Comparison of ENCODE assay signal across 9 mouse cellular contexts in the genomic region with DNA sequence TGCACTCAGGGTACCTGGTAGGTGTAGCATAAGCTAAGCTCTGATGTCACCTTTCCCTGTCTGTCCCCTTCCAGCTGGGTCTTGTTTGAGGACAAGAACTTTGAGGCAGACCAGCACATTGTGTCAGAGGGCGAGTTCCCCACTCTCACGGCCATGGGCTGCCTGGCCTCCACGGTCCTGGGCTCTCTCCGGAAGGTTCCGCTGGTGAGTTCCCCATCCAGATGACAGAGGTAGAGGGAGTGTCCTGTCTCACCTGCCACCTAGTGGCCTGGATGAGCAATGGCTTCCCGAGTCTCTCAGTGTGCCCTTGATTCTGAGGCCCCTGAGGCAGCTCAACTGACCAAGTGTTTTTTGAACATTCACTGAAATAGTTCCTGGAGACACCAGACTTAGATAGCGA. TPM values are rescaled to one million over a fixed set of nuclear protein-coding genes. Genes with fewer than 3 reads are reported as not detected.
DNase-seq lines count a peak whose midpoint lies in the region; ATAC-seq and TF ChIP-seq lines count a peak whose summit lies in the region.
"Had no signal": no experiment of that assay in that cellular context is flagged by ENCODE, and none has a peak within 500 bp of the region (broad histone marks: within the 10 kb centered on the region; RNA-seq: fewer than 3 reads in every experiment).

No protein-coding gene starts in this region.

- no peaks in the 10 kb centered on the region for H3K4me1 ChIP-seq in heart, embryonic 11.5 days (ENCODE audit: control insufficient read depth, insufficient read depth, low read length)
- H3K4me1 ChIP-seq in embryonic facial prominence, embryonic 10.5 days = peaks cover 3% of the 10 kb centered on the region
- peaks cover 4% of the 10 kb centered on the region for H3K4me1 ChIP-seq in intestine, embryonic 16.5 days (ENCODE audit: control insufficient read depth, insufficient read depth, low read length)
- no peaks in the 10 kb centered on the region for H3K4me1 ChIP-seq in lung, embryonic 14.5 days (ENCODE audit: insufficient read depth)

- H3K4me3 ChIP-seq in heart, embryonic 11.5 days (ENCODE audit: low read depth, low read length) = no peak overlapping the region
- no peak overlapping the region for H3K4me3 ChIP-seq in embryonic facial prominence, embryonic 10.5 days
- no peak overlapping the region for H3K4me3 ChIP-seq in intestine, embryonic 16.5 days (ENCODE audit: low read length)
- no peak overlapping the region for H3K4me3 ChIP-seq in lung, embryonic 14.5 days (ENCODE audit: low read depth, low read length)
- H3K4me3 ChIP-seq: myocyte had no signal

- no peaks in the 10 kb centered on the region for H3K9me3 ChIP-seq in heart, embryonic 11.5 days (replicated peaks; ENCODE audit: control insufficient read depth, low read length)
- H3K9me3 ChIP-seq in embryonic facial prominence, embryonic 10.5 days = no peaks in the 10 kb centered on the region
- no peaks in the 10 kb centered on the region for H3K9me3 ChIP-seq in intestine, embryonic 16.5 days (ENCODE audit: control insufficient read depth, low read length)
- no peaks in the 10 kb centered on the region for H3K9me3 ChIP-seq in lung, embryonic 14.5 days (ENCODE audit: low read depth, low read length)

- no peak for DNase-seq in heart, adult 9 months (ENCODE audit: low spot score in 2 of 2)
- peak; percentile 56 for DNase-seq in T-cell, adult 2 months (ENCODE audit: low spot score)
- DNase-seq in embryonic facial prominence, embryonic 10.5 days (ENCODE audit: low spot score) = peak; percentile 58
- peak; percentile 71 for DNase-seq in lung, embryonic 14.5 days
- peak; percentile 46 for DNase-seq in retina, adult 2 months (ENCODE audit: low read depth, low spot score)
- no peak for DNase-seq in gastrocnemius, adult 8-10 months (ENCODE audit: low spot score in 2 of 2)

- H3K4me2 ChIP-seq in heart, embryonic 11.5 days = no peak overlapping the region
- no peak overlapping the region for H3K4me2 ChIP-seq in intestine, embryonic 16.5 days (ENCODE audit: low read depth, low read length)
- H3K4me2 ChIP-seq in lung, embryonic 14.5 days = no peak overlapping the region

- WGBS in heart, embryonic 11.5 days (ENCODE audit: insufficient replicate concordance) = 31% methylated on average over 7 of the region's 7 CpGs
- 48% methylated on average over 7 of the region's 7 CpGs for WGBS in embryonic facial prominence, embryonic 10.5 days
- 33% methylated on average over 7 of the region's 7 CpGs for WGBS in intestine, embryonic 16.5 days
- WGBS in lung, embryonic 14.5 days = 31% methylated on average over 7 of the region's 7 CpGs

- peak; percentile 89 for TF ChIP-seq CTCF in lung, embryonic 14.5 days (IDR thresholded peaks at IDR 0.05; ENCODE audit: low read depth)

- no peaks in the 10 kb centered on the region for H3K36me3 ChIP-seq in heart, embryonic 11.5 days (ENCODE audit: control insufficient read depth, insufficient read depth, low read length)
- no peaks in the 10 kb centered on the region for H3K36me3 ChIP-seq in embryonic facial prominence, embryonic 10.5 days (replicated peaks)
- H3K36me3 ChIP-seq in intestine, embryonic 16.5 days (ENCODE audit: control insufficient read depth, insufficient read depth, low read length) = 0 out of 2 replicates have a peak, but pooled peaks cover 3% of the 10 kb centered on the region
- no peaks in the 10 kb centered on the region for H3K36me3 ChIP-seq in lung, embryonic 14.5 days (ENCODE audit: insufficient read depth)

- H3K27ac ChIP-seq in heart, embryonic 11.5 days (ENCODE audit: low read depth, low read length) = no peak overlapping the region
- 0 out of 2 replicates have a peak overlapping the region, but pooled peaks have one; percentile 10 for H3K27ac ChIP-seq in embryonic facial prominence, embryonic 10.5 days (replicated peaks)
- H3K27ac ChIP-seq in intestine, embryonic 16.5 days (ENCODE audit: low read length) = no peak overlapping the region
- H3K27ac ChIP-seq in lung, embryonic 14.5 days (ENCODE audit: low read depth) = no peak overlapping the region

- ATAC-seq in heart, embryonic 11.5 days (replicated peaks; ENCODE audit: insufficient number of reproducible peaks, low FRiP score, low TSS enrichment) = peak; percentile 53; the same call in 1 of the 2 replicates
- ATAC-seq in intestine, embryonic 16.5 days = peak; percentile 80
- ATAC-seq in lung, embryonic 14.5 days (ENCODE audit: insufficient read depth) = 0 out of 2 replicates have a peak, but pooled peaks have one; percentile 65

- no peak overlapping the region for H3K9ac ChIP-seq in heart, embryonic 11.5 days (ENCODE audit: low read depth, low read length)
- H3K9ac ChIP-seq in intestine, embryonic 16.5 days (ENCODE audit: low read depth, low read length) = no peak overlapping the region
- no peak overlapping the region for H3K9ac ChIP-seq in lung, embryonic 14.5 days

- no peaks in the 10 kb centered on the region for H3K27me3 ChIP-seq in heart, embryonic 11.5 days (ENCODE audit: control insufficient read depth, insufficient read depth, low read length)
- 0 out of 2 replicates have a peak, but pooled peaks cover 6% of the 10 kb centered on the region for H3K27me3 ChIP-seq in embryonic facial prominence, embryonic 10.5 days (replicated peaks; ENCODE audit: low read depth, poor library complexity, severe bottlenecking)
- H3K27me3 ChIP-seq in intestine, embryonic 16.5 days (replicated peaks; ENCODE audit: control insufficient read depth, insufficient read depth, low read length) = no peaks in the 10 kb centered on the region
- no peaks in the 10 kb centered on the region for H3K27me3 ChIP-seq in lung, embryonic 14.5 days (ENCODE audit: insufficient read depth, low read length)

RNA-seq across cellular contexts. Expression of a gene that starts 7.5 kb away (rescaled TPM):
- 3.9 and 6.2 TPM in 2 replicates for polyA plus RNA-seq in heart, embryonic 11.5 days (2014; fragmentation: Nextera tagmentation; extraction: Ambion mirVana)
- 3.5 and 4.5 TPM in 2 replicates for polyA plus RNA-seq in embryonic facial prominence, embryonic 10.5 days (2016; fragmentation: Nextera tagmentation; extraction: Ambion mirVana)
- polyA plus RNA-seq in intestine, embryonic 16.5 days (2015; fragmentation: Nextera tagmentation; extraction: Ambion mirVana) = 27.8 and 28.4 TPM in 2 replicates
- polyA plus RNA-seq in lung, embryonic 14.5 days (2014; fragmentation: Nextera tagmentation; extraction: Ambion mirVana) = 13.1 and 14.2 TPM in 2 replicates
- under 1 TPM in 1 of 4 experiments, not detected in 3; 0.85 TPM for total RNA-seq in gastrocnemius, adult 8-10 months (2022)
- polyA plus RNA-seq: myocyte had no signal

RNA-seq across cellular contexts. Expression of a gene that starts 15.0 kb away (rescaled TPM):
- polyA plus RNA-seq in heart, embryonic 11.5 days (2014; fragmentation: Nextera tagmentation; extraction: Ambion mirVana) = 2.0 and 3.2 TPM in 2 replicates
- 4.5 and 7.1 TPM in 2 replicates for polyA plus RNA-seq in embryonic facial prominence, embryonic 10.5 days (2016; fragmentation: Nextera tagmentation; extraction: Ambion mirVana)
- polyA plus RNA-seq in intestine, embryonic 16.5 days (2015; fragmentation: Nextera tagmentation; extraction: Ambion mirVana) = 4.3 and 5.6 TPM in 2 replicates
- 6.8 and 7.8 TPM in 2 replicates for polyA plus RNA-seq in lung, embryonic 14.5 days (2014; fragmentation: Nextera tagmentation; extraction: Ambion mirVana)
- total RNA-seq in gastrocnemius, adult 8-10 months (2022) = 1 to 10 TPM; 1.0 to 2.3 (median 1.9) TPM

RNA-seq across cellular contexts. Expression of a gene that starts 26.8 kb away (rescaled TPM):
- 0.52 and 1.1 TPM in 2 replicates for polyA plus RNA-seq in heart, embryonic 11.5 days (2014; fragmentation: Nextera tagmentation; extraction: Ambion mirVana)
- polyA plus RNA-seq in embryonic facial prominence, embryonic 10.5 days (2016; fragmentation: Nextera tagmentation; extraction: Ambion mirVana) = 4.1 and 7.1 TPM in 2 replicates
- polyA plus RNA-seq in intestine, embryonic 16.5 days (2015; fragmentation: Nextera tagmentation; extraction: Ambion mirVana) = 22.3 and 22.9 TPM in 2 replicates
- polyA plus RNA-seq in lung, embryonic 14.5 days (2014; fragmentation: Nextera tagmentation; extraction: Ambion mirVana) = 2.9 and 4.0 TPM in 2 replicates
- not detected for total RNA-seq in gastrocnemius, adult 8-10 months (2022)

RNA-seq across cellular contexts. Expression of a gene that starts 33.8 kb away (rescaled TPM):
- not detected in 2 replicates for polyA plus RNA-seq in heart, embryonic 11.5 days (2014; fragmentation: Nextera tagmentation; extraction: Ambion mirVana)
- not detected in 2 replicates for polyA plus RNA-seq in embryonic facial prominence, embryonic 10.5 days (2016; fragmentation: Nextera tagmentation; extraction: Ambion mirVana)
- polyA plus RNA-seq in intestine, embryonic 16.5 days (2015; fragmentation: Nextera tagmentation; extraction: Ambion mirVana) = not detected in 2 replicates
- not detected in 2 replicates for polyA plus RNA-seq in lung, embryonic 14.5 days (2014; fragmentation: Nextera tagmentation; extraction: Ambion mirVana)
- not detected for total RNA-seq in gastrocnemius, adult 8-10 months (2022)
- polyA plus RNA-seq: myocyte had no signal

RNA-seq across cellular contexts. Expression of a gene that starts 41.2 kb away (rescaled TPM):
- 179 and 220 TPM in 2 replicates for polyA plus RNA-seq in heart, embryonic 11.5 days (2014; fragmentation: Nextera tagmentation; extraction: Ambion mirVana)
- polyA plus RNA-seq in embryonic facial prominence, embryonic 10.5 days (2016; fragmentation: Nextera tagmentation; extraction: Ambion mirVana) = 300 and 316 TPM in 2 replicates
- 428 and 452 TPM in 2 replicates for polyA plus RNA-seq in intestine, embryonic 16.5 days (2015; fragmentation: Nextera tagmentation; extraction: Ambion mirVana)
- 384 and 400 TPM in 2 replicates for polyA plus RNA-seq in lung, embryonic 14.5 days (2014; fragmentation: Nextera tagmentation; extraction: Ambion mirVana)
- total RNA-seq in gastrocnemius, adult 8-10 months (2022) = 10 to 100 TPM in 3 of 4 experiments, 1 to 10 TPM in 1; 9.0 to 16.5 (median 13.4) TPM

Comparison
In these comparisons a context has a peak if more than half of its experiments do, and no peak if none do; other contexts are left out.
1. DNase-seq: peak in T-cell, adult 2 months (single experiment), embryonic facial prominence, embryonic 10.5 days (single experiment), lung, embryonic 14.5 days (single experiment) and retina, adult 2 months (single experiment); none in heart, adult 9 months (0 of 2) and gastrocnemius, adult 8-10 months (0 of 2).
2. Peak in every context shown above with its lines, with median percentiles within 50 percentile points of each other: ATAC-seq.